Mouse (Mus musculus) MEL (cell line): ENCODE measurements around the gene Scamp2.

Source experiments
- CTCF ChIP-seq, 3 experiments: IDR thresholded peaks in 2 of 3; conservative IDR thresholded peaks in 1 of 3; 2 replicates each; pipeline ENCODE4 v1.5.1; 2011 to 2012; ENCODE audit warnings: low read length in 3 of 3, low read depth in 2 of 3, mild to moderate bottlenecking in 2 of 3, improper control_type of control experiment in 1 of 3, inconsistent platforms in 1 of 3, mixed read lengths in 1 of 3, moderate library complexity in 1 of 3; ENCODE audit not compliant: control insufficient read depth in 1 of 3, insufficient read depth in 1 of 3, poor library complexity in 1 of 3, severe bottlenecking in 1 of 3
- E2F4 ChIP-seq: IDR thresholded peaks from 2 replicates; pipeline ENCODE4 v1.6.1; 2011; ENCODE audit warnings: low read depth, low read length, improper control_type of control experiment, borderline replicate concordance
- ETS1 ChIP-seq: IDR thresholded peaks from 2 replicates; pipeline ENCODE4 v1.6.1; 2012; ENCODE audit warnings: low read depth, mild to moderate bottlenecking, inconsistent platforms, low read length, improper control_type of control experiment, moderate library complexity
- GABPA ChIP-seq: IDR thresholded peaks from 2 replicates; pipeline ENCODE4 v1.6.1; 2012; ENCODE audit warnings: low read depth, mild to moderate bottlenecking, inconsistent platforms, low read length, improper control_type of control experiment, moderate library complexity
- KAT2A ChIP-seq: conservative IDR thresholded peaks from 2 replicates; pipeline ENCODE4 v1.6.1; 2012; ENCODE audit warnings: low read depth, low read length, improper control_type of control experiment, inconsistent platforms
- MEF2A ChIP-seq: IDR thresholded peaks from 2 replicates; pipeline ENCODE4 v1.6.1; 2014; ENCODE audit warnings: low read depth, mild to moderate bottlenecking, inconsistent platforms, low read length, improper control_type of control experiment; ENCODE audit not compliant: poor library complexity, insufficient replicate concordance, severe bottlenecking; ENCODE audit errors: extremely low read depth
- NELFE ChIP-seq: IDR thresholded peaks from 2 replicates; pipeline ENCODE4 v1.6.1; 2011; ENCODE audit warnings: low read depth, low read length, improper control_type of control experiment
- POLR2A ChIP-seq, 2 experiments: IDR thresholded peaks; 2 replicates each; pipeline ENCODE4 v1.6.1; 2011 to 2012; ENCODE audit warnings: low read length in 2 of 2, mild to moderate bottlenecking in 2 of 2, control low read depth in 1 of 2, improper control_type of control experiment in 1 of 2, low read depth in 1 of 2, moderate library complexity in 1 of 2; ENCODE audit not compliant: control insufficient read depth in 1 of 2, insufficient read depth in 1 of 2, poor library complexity in 1 of 2
- POLR2AphosphoS2 ChIP-seq: IDR thresholded peaks from 2 replicates; pipeline ENCODE4 v1.6.1; 2011; ENCODE audit warnings: low read length, improper control_type of control experiment
- ZC3H11A ChIP-seq: IDR thresholded peaks from 2 replicates; pipeline ENCODE4 v1.6.1; 2012; ENCODE audit warnings: low read depth, mild to moderate bottlenecking, inconsistent platforms, low read length, improper control_type of control experiment
- ZKSCAN1 ChIP-seq: IDR thresholded peaks from 2 replicates; pipeline ENCODE4 v1.6.1; 2012; ENCODE audit warnings: low read depth, mild to moderate bottlenecking, inconsistent platforms, low read length, improper control_type of control experiment, moderate library complexity

GRCm38 (mm10) chr9:57520375-57521055 is 40.2 kb upstream of the Scamp2 start:
- TF ChIP-seq POLR2AphosphoS2 = no peak
- peak in 1 of 3 experiments; percentile 38; a peak in 2 of 6 replicates for TF ChIP-seq CTCF (IDR thresholded peaks at IDR 0.05 in 2 of 3, conservative IDR thresholded peaks at IDR 0.05 in 1 of 3; ENCODE audit: control insufficient read depth in 1 of 3, insufficient read depth in 1 of 3, low read depth in 2 of 3, low read length in 3 of 3, poor library complexity in 1 of 3, severe bottlenecking in 1 of 3)
- TF ChIP-seq POLR2A (IDR thresholded peaks at IDR 0.05; ENCODE audit: control insufficient read depth in 1 of 2, insufficient read depth in 1 of 2, low read depth in 1 of 2, low read length in 2 of 2, poor library complexity in 1 of 2) = no peak
- TF ChIP-seq NELFE = no peak
- no peak; the same call in 1 of the 2 replicates for TF ChIP-seq E2F4
- TF ChIP-seq ETS1 = no peak
- TF ChIP-seq ZKSCAN1 = no peak
- no peak for TF ChIP-seq ZC3H11A
- TF ChIP-seq MEF2A = no peak
- TF ChIP-seq GABPA = no peak
- no peak for TF ChIP-seq KAT2A
